Mouse (Mus musculus) midbrain, embryonic 10.5 days (tissue): ENCODE measurements around the gene Plppr2. TPM values are rescaled to one million over a fixed set of nuclear protein-coding genes. Genes with fewer than 3 reads are reported as not detected.
A peak's percentile ranks its signal among the peaks of the same experiment; 100 is the strongest.

Experiments used
- DNase-seq: peaks from one replicate; pipeline ENCODE4 v3.0.0-alpha.2; 2017; ENCODE audit warnings: low spot score
- H3K27ac ChIP-seq: fragments of 300-500 bp; sonication (generic); replicated peaks from 2 replicates; pipeline ENCODE4 v1.5.1; 2016; ENCODE audit warnings: mild to moderate bottlenecking
- H3K27me3 ChIP-seq: fragments of 300-500 bp; sonication (generic); 2 replicates; pipeline ENCODE4 v1.6.1; 2016; ENCODE audit warnings: low read depth, mild to moderate bottlenecking; ENCODE audit not compliant: poor library complexity, severe bottlenecking
- H3K36me3 ChIP-seq: fragments of 300-500 bp; sonication (generic); 2 replicates; pipeline ENCODE4 v1.6.1; 2016; ENCODE audit warnings: mild to moderate bottlenecking, moderate library complexity
- H3K4me1 ChIP-seq: fragments of 300-500 bp; sonication (generic); 2 replicates; pipeline ENCODE4 v1.6.1; 2016
- H3K4me3 ChIP-seq: fragments of 300-500 bp; sonication (generic); 2 replicates; pipeline ENCODE4 v1.5.1; 2016; ENCODE audit warnings: mild to moderate bottlenecking, moderate library complexity
- H3K9me3 ChIP-seq: fragments of 300-500 bp; sonication (generic); replicated peaks from 2 replicates; pipeline ENCODE4 v1.6.1; 2016; ENCODE audit warnings: mild to moderate bottlenecking
- WGBS: fragments of 180-500 bp; shearing (Covaris S2); methylation state at CpG from one replicate; pipeline ENCODE4 v1.1.7; 2016; 5-methylcytosine and 5-hydroxymethylcytosine counted together
- polyA plus RNA-seq: library from polyadenylated mRNA; unstranded; fragments of >200 nt; fragmentation: Nextera tagmentation; extraction: Ambion mirVana; gene quantifications from 2 replicates; pipeline ENCODE4 v1.2.1, GENCODE M21; 2016

Plppr2 gene
- 14.7 and 22.4 TPM in 2 replicates for polyA plus RNA-seq

- peak within 1 kb of the TSS; percentile 87 for H3K27ac ChIP-seq
- peaks cover 29% of the 10 kb centered on the region for H3K27me3 ChIP-seq
- no peaks in the 10 kb centered on the region for H3K9me3 ChIP-seq
- peaks cover 8% of the 10 kb centered on the region; the same call in 1 of the 2 replicates for H3K36me3 ChIP-seq
- peak within 1 kb of the TSS; percentile 68 for H3K4me3 ChIP-seq
- peaks cover 30% of the 10 kb centered on the region for H3K4me1 ChIP-seq
- peak; percentile 99 for DNase-seq
- 3% methylated on average over 42 of the region's 43 CpGs for WGBS
Observed at GRCm38 (mm10) chr9:21936692-21937570, at the start of gene Plppr2. Plppr2 (plus strand) TSS chr9:21937033.

- 69% methylated on average over 3 of the region's 3 CpGs for WGBS
- no peak overlapping the region for H3K4me3 ChIP-seq
- H3K9me3 ChIP-seq: 0 out of 2 replicates have a peak, but pooled peaks cover 15% of the 10 kb centered on the region
- H3K36me3 ChIP-seq: no peaks in the 10 kb centered on the region
- no peaks in the 10 kb centered on the region for H3K4me1 ChIP-seq
- no peak overlapping the region for H3K27ac ChIP-seq
- no peak for DNase-seq
- no peaks in the 10 kb centered on the region for H3K27me3 ChIP-seq
Observed at GRCm38 (mm10) chr9:21889229-21889628, 47.6 kb upstream of the Plppr2 start.

GRCm38 (mm10) chr9:21901223-21901820, 35.5 kb upstream of the Plppr2 start:
- 15% methylated on average over 10 of the region's 10 CpGs for WGBS
- H3K4me3 ChIP-seq: peak overlapping the region; percentile 56
- peak overlapping the region; percentile 77 for H3K27ac ChIP-seq
- peaks cover 14% of the 10 kb centered on the region; the same call in 1 of the 2 replicates for H3K27me3 ChIP-seq
- DNase-seq: peak; percentile 52
- no peaks in the 10 kb centered on the region for H3K36me3 ChIP-seq
- H3K4me1 ChIP-seq: no peaks in the 10 kb centered on the region
- H3K9me3 ChIP-seq: no peaks in the 10 kb centered on the region

- H3K36me3 ChIP-seq: no peaks in the 10 kb centered on the region
- H3K4me3 ChIP-seq: no peak overlapping the region
- WGBS: 87% methylated on average over 4 of the region's 4 CpGs
- no peaks in the 10 kb centered on the region for H3K4me1 ChIP-seq
- H3K27me3 ChIP-seq: peaks cover 9% of the 10 kb centered on the region; the same call in 1 of the 2 replicates
- no peak for DNase-seq
- H3K9me3 ChIP-seq: no peaks in the 10 kb centered on the region
- H3K27ac ChIP-seq: no peak overlapping the region
Observed at GRCm38 (mm10) chr9:21904031-21904430, 32.8 kb upstream of the Plppr2 start.

- Histone ChIP-seq H3K9me3 (no peaks in the 10 kb centered on the region), H3K4me3 (no peak overlapping the region), H3K36me3 (no peaks in the 10 kb centered on the region), H3K27me3 (no peaks in the 10 kb centered on the region), H3K27ac (no peak overlapping the region), H3K4me1 (no peaks in the 10 kb centered on the region)
- DNase-seq: no peak
- 79% methylated on average over 11 of the region's 11 CpGs for WGBS
Observed at GRCm38 (mm10) chr9:21908216-21908615, 28.6 kb upstream of the Plppr2 start.

GRCm38 (mm10) chr9:21909474-21910223, 27.2 kb upstream of the Plppr2 start:
- Histone ChIP-seq H3K36me3 (no peaks in the 10 kb centered on the region), H3K4me3 (no peak overlapping the region), H3K27ac (no peak overlapping the region), H3K4me1 (no peaks in the 10 kb centered on the region), H3K27me3 (peaks cover 3% of the 10 kb centered on the region), H3K9me3 (no peaks in the 10 kb centered on the region)
- no peak for DNase-seq
- 77% methylated on average over 10 of the region's 10 CpGs for WGBS

GRCm38 (mm10) chr9:21916851-21917492, 19.9 kb upstream of the Plppr2 start:
- peak overlapping the region; percentile 65 for H3K4me3 ChIP-seq
- no peak for DNase-seq
- H3K9me3 ChIP-seq: no peaks in the 10 kb centered on the region
- WGBS: 74% methylated on average over 3 of the region's 3 CpGs
- H3K4me1 ChIP-seq: peaks cover 15% of the 10 kb centered on the region
- H3K27ac ChIP-seq: no peak overlapping the region
- H3K36me3 ChIP-seq: no peaks in the 10 kb centered on the region
- H3K27me3 ChIP-seq: peaks cover 38% of the 10 kb centered on the region

- peaks cover 15% of the 10 kb centered on the region for H3K4me1 ChIP-seq
- no peak for DNase-seq
- WGBS: 3% methylated on average over 35 of the region's 35 CpGs
- no peaks in the 10 kb centered on the region for H3K9me3 ChIP-seq
- H3K4me3 ChIP-seq: peak overlapping the region; percentile 65
- H3K36me3 ChIP-seq: no peaks in the 10 kb centered on the region
- H3K27me3 ChIP-seq: peaks cover 38% of the 10 kb centered on the region
- peak overlapping the region; percentile 81 for H3K27ac ChIP-seq
Observed at GRCm38 (mm10) chr9:21917493-21918034, 19.3 kb upstream of the Plppr2 start.

GRCm38 (mm10) chr9:21918035-21918592, 18.7 kb upstream of the Plppr2 start, which contains the start of gene Rab3d:
Rab3d (minus strand) TSS chr9:21918192.
- Histone ChIP-seq H3K4me3 (peak within 1 kb of the TSS; percentile 65), H3K9me3 (no peaks in the 10 kb centered on the region), H3K36me3 (no peaks in the 10 kb centered on the region), H3K27me3 (peaks cover 38% of the 10 kb centered on the region), H3K27ac (peak within 1 kb of the TSS; percentile 81), H3K4me1 (peaks cover 15% of the 10 kb centered on the region)
- WGBS: under 1% methylated on average over 36 of the region's 36 CpGs
- peak; percentile 97 for DNase-seq

- H3K27me3 ChIP-seq: peaks cover 38% of the 10 kb centered on the region
- no peaks in the 10 kb centered on the region for H3K9me3 ChIP-seq
- H3K27ac ChIP-seq: 0 out of 2 replicates have a peak overlapping the region, but pooled peaks have one; percentile 81
- peaks cover under 1% of the 10 kb centered on the region; the same call in 1 of the 2 replicates for H3K36me3 ChIP-seq
- DNase-seq: no peak
- H3K4me1 ChIP-seq: peaks cover 15% of the 10 kb centered on the region
- H3K4me3 ChIP-seq: peak overlapping the region; percentile 65; the same call in 1 of the 2 replicates
- 25% methylated on average over 5 of the region's 5 CpGs for WGBS
Observed at GRCm38 (mm10) chr9:21918692-21919384, 18.0 kb upstream of the Plppr2 start.

- peaks cover 25% of the 10 kb centered on the region for H3K4me1 ChIP-seq
- 0 out of 2 replicates have a peak, but pooled peaks cover 1% of the 10 kb centered on the region for H3K27me3 ChIP-seq
- no peak overlapping the region for H3K27ac ChIP-seq
- 91% methylated on average over 4 of the region's 4 CpGs for WGBS
- peaks cover 16% of the 10 kb centered on the region for H3K36me3 ChIP-seq
- no peak for DNase-seq
- H3K9me3 ChIP-seq: no peaks in the 10 kb centered on the region
- H3K4me3 ChIP-seq: no peak overlapping the region
Observed at GRCm38 (mm10) chr9:21923036-21923435, 13.8 kb upstream of the Plppr2 start.
